Mouse (Mus musculus): ENCODE measurements around the gene Tmem8b.

The Tmem8b gene

GRCm38 (mm10) chr4:43713652-43714219, 45.0 kb downstream of the Tmem8b start:
- in situ Hi-C loops (cut with MboI, MseI), result no loop called here

- in situ Hi-C loops (cut with MboI, MseI), result no loop called here
Measured at GRCm38 (mm10) chr4:43720491-43721228, 51.9 kb downstream of the Tmem8b start.

GRCm38 (mm10) chr4:43722191-43722590, 53.4 kb downstream of the Tmem8b start:
- in situ Hi-C loops (cut with MboI, MseI), result no loop called here

GRCm38 (mm10) chr4:43724764-43725163, 56.0 kb downstream of the Tmem8b start:
- in situ Hi-C loops (cut with MboI, MseI), result no loop called here

GRCm38 (mm10) chr4:43726228-43726993, 57.6 kb downstream of the Tmem8b start:
- in situ Hi-C loops (cut with MboI, MseI), result no loop called here

- in situ Hi-C loops (cut with MboI, MseI), result no loop called here
Measured at GRCm38 (mm10) chr4:43726995-43727394, 58.2 kb downstream of the Tmem8b start, which contains the start of gene Hrct1. TSS of gene Hrct1 (plus strand) at chr4:43727188.

- in situ Hi-C loops (cut with MboI, MseI), result no loop called here
Measured at GRCm38 (mm10) chr4:43727718-43728575, 59.2 kb downstream of the Tmem8b start.

- in situ Hi-C loops (cut with MboI, MseI), result no loop called here
Measured at GRCm38 (mm10) chr4:43728576-43728954, 59.8 kb downstream of the Tmem8b start.

- in situ Hi-C loops (cut with MboI, MseI), result no loop called here
Measured at GRCm38 (mm10) chr4:43729126-43729525, 60.4 kb downstream of the Tmem8b start.

- in situ Hi-C loops (cut with MboI, MseI), result loop anchor here (10.0 kb wide), 1 partner anchor 125 kb away; the partner anchor contains the start of gene Olfr155
Measured at GRCm38 (mm10) chr4:43729794-43730550, 61.2 kb downstream of the Tmem8b start, which contains the start of gene Spaar. TSS of gene Spaar (plus strand) at chr4:43730034.

- in situ Hi-C loops (cut with MboI, MseI), result loop anchor here (10.0 kb wide), 1 partner anchor 124 kb away; the partner anchor contains the start of gene Olfr155
Measured at GRCm38 (mm10) chr4:43730750-43731297, 62.1 kb downstream of the Tmem8b start.

- in situ Hi-C loops (cut with MboI, MseI), result loop anchor here (10.0 kb wide), 1 partner anchor 123 kb away; the partner anchor contains the start of gene Olfr155
Measured at GRCm38 (mm10) chr4:43732171-43732570, 63.4 kb downstream of the Tmem8b start.

GRCm38 (mm10) chr4:43733186-43733585, 64.4 kb downstream of the Tmem8b start:
- in situ Hi-C loops (cut with MboI, MseI), result loop anchor here (10.0 kb wide), 1 partner anchor 122 kb away; the partner anchor contains the start of gene Olfr155

GRCm38 (mm10) chr4:43737144-43737543, 68.4 kb downstream of the Tmem8b start:
- in situ Hi-C loops (cut with MboI, MseI), result loop anchor here (10.0 kb wide), 1 partner anchor 118 kb away; the partner anchor contains the start of gene Olfr155

GRCm38 (mm10) chr4:43738989-43739674, 70.4 kb downstream of the Tmem8b start:
- in situ Hi-C loops (cut with MboI, MseI), result loop anchor here (10.0 kb wide), 1 partner anchor 116 kb away; the partner anchor contains the start of gene Olfr155

GRCm38 (mm10) chr4:43741526-43741925, 72.8 kb downstream of the Tmem8b start:
- in situ Hi-C loops (cut with MboI, MseI), result no loop called here

All from regulatory T cell (primary cell).